Mouse (Mus musculus) urinary bladder, postnatal 4 days (tissue): ENCODE measurements around the gene Frat2.
"Not testable (repeated sequence)": the region's sequence is repeated elsewhere in the genome, so short reads cannot be mapped to it uniquely, and the experiment has no call there.

ENCODE experiments used
- DNase-seq, 2 experiments: peaks; one replicate each; pipeline ENCODE4 v3.0.0; 2021 to 2022; ENCODE audit warnings: low spot score in 2 of 2

Gene Frat2

GRCm38 (mm10) chr19:41847992-41848851 is at the start of gene Frat2:
TSS of gene Frat2 (minus strand) at chr19:41848132.
- peak; percentile 82 to 87 for DNase-seq

GRCm38 (mm10) chr19:41896319-41896711 is 48.4 kb upstream of the Frat2 start:
- no peak for DNase-seq

GRCm38 (mm10) chr19:41895460-41896318 is 47.8 kb upstream of the Frat2 start, which contains the start of gene Rrp12:
TSS of gene Rrp12 (minus strand) at chr19:41896173.
- peak; percentile 62 to 74 for DNase-seq

GRCm38 (mm10) chr19:41894959-41895358 is 47.0 kb upstream of the Frat2 start:
- DNase-seq, result no peak

GRCm38 (mm10) chr19:41888191-41888590 is 40.3 kb upstream of the Frat2 start:
- DNase-seq, result no peak

- DNase-seq, result no peak
Measured at GRCm38 (mm10) chr19:41883882-41884281, 36.0 kb upstream of the Frat2 start.

- no peak for DNase-seq
Measured at GRCm38 (mm10) chr19:41881842-41882241, 33.9 kb upstream of the Frat2 start.

GRCm38 (mm10) chr19:41874356-41874755 is 26.4 kb upstream of the Frat2 start:
- DNase-seq, result no peak

GRCm38 (mm10) chr19:41872285-41872684 is 24.4 kb upstream of the Frat2 start:
- DNase-seq, result no peak

- not testable (repeated sequence) for DNase-seq
Measured at GRCm38 (mm10) chr19:41869946-41870345, 22.0 kb upstream of the Frat2 start.

GRCm38 (mm10) chr19:41869296-41869695 is 21.4 kb upstream of the Frat2 start:
- no peak for DNase-seq

- no peak for DNase-seq
Measured at GRCm38 (mm10) chr19:41866707-41867106, 18.8 kb upstream of the Frat2 start.

- DNase-seq, result no peak
Measured at GRCm38 (mm10) chr19:41857816-41858310, 9.9 kb upstream of the Frat2 start.

- DNase-seq, result no peak
Measured at GRCm38 (mm10) chr19:41857086-41857762, 9.3 kb upstream of the Frat2 start.

- DNase-seq, result no peak
Measured at GRCm38 (mm10) chr19:41852423-41852822, 4.5 kb upstream of the Frat2 start.

GRCm38 (mm10) chr19:41850719-41851543 is 3.0 kb upstream of the Frat2 start:
- no peak for DNase-seq

GRCm38 (mm10) chr19:41850021-41850718 is 2.2 kb upstream of the Frat2 start:
- DNase-seq, result no peak

- DNase-seq, result not testable (repeated sequence)
Measured at GRCm38 (mm10) chr19:41847614-41847991, 329 bp downstream of the Frat2 start.

GRCm38 (mm10) chr19:41847091-41847581 is 796 bp downstream of the Frat2 start:
- DNase-seq, result peak in 1 of 2 experiments; percentile 45
